Mouse (Mus musculus) erythroblast, embryonic 14.5 days (primary cell): ENCODE measurements around the gene Ptrhd1. TPM values are rescaled to one million over a fixed set of nuclear protein-coding genes. Genes with fewer than 3 reads are reported as not detected.

ENCODE experiments used
- H3K27me3 ChIP-seq: 2 replicates; pipeline ENCODE4 v1.6.1; 2012; ENCODE audit warnings: inconsistent platforms; ENCODE audit not compliant: control insufficient read depth
- H3K36me3 ChIP-seq: 2 replicates; pipeline ENCODE4 v1.6.1; 2012; ENCODE audit warnings: mild to moderate bottlenecking, inconsistent platforms; ENCODE audit not compliant: control insufficient read depth
- H3K4me1 ChIP-seq: 2 replicates; pipeline ENCODE4 v1.6.1; 2012; ENCODE audit warnings: inconsistent platforms; ENCODE audit not compliant: control insufficient read depth
- H3K4me3 ChIP-seq: replicated peaks from 2 replicates; pipeline ENCODE3; 2012; ENCODE audit warnings: moderate library complexity, mild to moderate bottlenecking, inconsistent platforms
- H3K9me3 ChIP-seq: 2 replicates; pipeline ENCODE4 v1.6.1; 2012; ENCODE audit warnings: low read length, inconsistent platforms, mixed read lengths; ENCODE audit not compliant: control insufficient read depth
- GATA1 ChIP-seq: IDR thresholded peaks from 2 replicates; pipeline ENCODE4 v1.6.1; 2012; ENCODE audit warnings: low read length, inconsistent platforms, mixed read lengths
- TAL1 ChIP-seq: IDR thresholded peaks from 3 replicates; pipeline ENCODE4 v1.6.1; 2012; ENCODE audit warnings: low read length, inconsistent platforms, mixed read lengths
- polyA plus RNA-seq: library from polyadenylated mRNA; stranded (reverse); fragments of >175 nt; gene quantifications from 2 replicates; pipeline ENCODE4 v1.2.3, GENCODE M21; 2012

Gene Ptrhd1
- polyA plus RNA-seq, 1 experiment = 0.12 TPM

DNA sequence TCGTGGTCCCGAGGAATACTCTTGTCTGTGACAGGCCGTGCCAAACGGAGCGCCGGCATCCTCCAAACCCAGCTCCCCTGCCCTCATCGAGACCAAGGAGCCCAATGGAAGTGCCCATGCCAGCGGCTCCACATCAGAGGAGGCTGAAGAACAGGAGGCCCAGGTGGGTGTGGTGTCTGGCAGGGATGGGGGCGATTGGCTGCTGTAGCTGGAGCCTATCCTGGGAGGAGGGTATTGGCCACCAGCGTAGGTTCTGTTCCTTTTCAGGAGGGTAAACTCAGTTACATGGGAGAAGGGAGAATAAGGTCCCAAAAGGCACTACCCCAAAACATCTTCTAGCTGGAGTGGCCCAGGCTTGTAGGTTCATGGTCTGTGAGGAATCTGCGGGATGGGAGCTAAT, 34.6 kb upstream of the Ptrhd1 start:
- Histone ChIP-seq H3K27me3 (no peaks in the 10 kb centered on the region), H3K36me3 (no peaks in the 10 kb centered on the region), H3K4me1 (no peaks in the 10 kb centered on the region), H3K9me3 (no peaks in the 10 kb centered on the region), H3K4me3 (no peak overlapping the region)
- TF ChIP-seq GATA1 (no peak), TAL1 (no peak)

GRCm38 (mm10) chr12:4201454-4202200, 32.2 kb upstream of the Ptrhd1 start:
- Histone ChIP-seq H3K27me3 (no peaks in the 10 kb centered on the region), H3K4me3 (no peak overlapping the region), H3K36me3 (peaks cover 6% of the 10 kb centered on the region), H3K9me3 (no peaks in the 10 kb centered on the region), H3K4me1 (no peaks in the 10 kb centered on the region)
- TF ChIP-seq TAL1 (no peak; the same call in 2 of the 3 replicates), GATA1 (no peak)

DNA sequence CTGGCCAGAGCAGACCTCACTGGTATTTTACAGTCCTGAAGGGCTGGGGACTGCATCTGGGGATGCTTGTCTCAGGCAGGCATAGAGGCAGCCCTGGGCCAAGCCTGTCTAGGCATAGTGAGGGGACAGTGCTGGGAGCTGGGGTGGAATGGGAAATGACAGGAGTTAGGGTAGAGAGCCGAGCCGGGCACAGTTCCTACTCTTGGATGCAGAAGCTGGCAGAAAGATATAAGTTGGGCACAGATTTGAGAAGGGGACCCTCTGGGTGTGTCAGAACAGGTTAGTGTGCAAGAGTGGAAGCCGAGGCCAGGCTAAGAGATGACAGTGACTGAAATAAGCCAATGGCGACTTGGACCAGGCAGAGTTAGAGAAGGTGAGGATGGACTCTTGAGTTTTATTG, 31.6 kb upstream of the Ptrhd1 start:
- H3K27me3 ChIP-seq = no peaks in the 10 kb centered on the region
- no peak overlapping the region for H3K4me3 ChIP-seq
- TF ChIP-seq GATA1 (no peak), TAL1 (no peak)

DNA sequence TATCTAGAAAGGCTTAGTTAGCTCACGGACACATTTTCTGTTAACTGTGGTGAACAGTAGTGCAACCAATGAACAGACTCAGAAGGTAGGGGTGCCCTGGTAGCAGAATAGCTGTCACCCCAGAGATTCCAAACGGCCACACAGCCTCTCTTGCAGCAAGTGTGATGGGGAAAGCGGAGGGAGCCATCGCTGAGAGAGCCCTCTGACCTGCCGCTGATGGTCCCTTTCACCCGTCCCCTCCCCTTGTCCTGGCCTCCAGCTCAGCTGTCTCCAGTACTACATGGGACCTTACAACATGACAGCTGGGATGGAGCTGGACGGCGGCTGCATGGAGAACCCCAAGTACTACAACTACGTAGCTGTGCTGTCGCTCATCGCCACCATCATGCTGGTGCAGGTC, 27.7 kb upstream of the Ptrhd1 start:
- no peaks in the 10 kb centered on the region for H3K27me3 ChIP-seq
- peaks cover 31% of the 10 kb centered on the region for H3K36me3 ChIP-seq
- TF ChIP-seq GATA1 = no peak
- TF ChIP-seq TAL1 = no peak
- no peak overlapping the region for H3K4me3 ChIP-seq
- H3K4me1 ChIP-seq = no peaks in the 10 kb centered on the region
- no peaks in the 10 kb centered on the region for H3K9me3 ChIP-seq

More for the DNA sequence above, 31.6 kb upstream of the Ptrhd1 start:
- Histone ChIP-seq H3K4me1 (no peaks in the 10 kb centered on the region), H3K36me3 (peaks cover 10% of the 10 kb centered on the region), H3K9me3 (no peaks in the 10 kb centered on the region)

DNA sequence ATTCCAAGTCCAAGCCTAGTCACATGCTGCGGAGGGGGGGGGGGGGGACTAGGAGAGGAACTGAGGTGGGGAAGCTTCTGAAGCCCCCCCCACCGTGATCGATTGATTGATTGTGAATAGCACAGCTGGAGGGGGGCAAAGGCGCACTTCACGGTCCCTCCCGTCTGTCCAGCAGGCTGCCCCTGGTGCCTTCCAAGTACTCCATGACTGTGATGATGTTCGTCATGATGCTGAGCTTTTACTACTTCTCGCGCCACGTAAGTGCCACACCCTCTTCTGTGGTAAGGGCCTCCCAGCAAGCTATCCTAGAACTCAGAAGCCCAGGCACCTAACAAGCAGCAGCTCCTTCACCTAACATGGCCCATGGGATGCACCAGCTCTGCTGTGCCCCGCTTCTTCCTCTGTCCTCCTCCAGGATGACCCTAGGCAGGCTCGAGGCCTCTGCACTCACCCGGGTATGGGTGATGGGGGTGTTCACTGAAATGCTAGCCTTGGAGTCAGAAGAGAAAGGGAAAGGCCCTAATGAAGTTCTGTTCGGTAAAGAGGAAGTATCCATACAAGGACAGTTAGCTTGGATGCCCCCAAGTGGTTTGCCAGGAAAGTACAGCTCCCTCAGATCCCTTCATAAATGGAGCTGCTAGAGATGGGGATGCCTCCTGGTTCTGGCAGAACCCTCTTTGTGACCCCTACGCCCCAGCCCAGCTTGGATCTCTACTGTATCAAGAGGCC, 25.3 kb upstream of the Ptrhd1 start:
- H3K27me3 ChIP-seq = no peaks in the 10 kb centered on the region
- H3K9me3 ChIP-seq = no peaks in the 10 kb centered on the region
- TF ChIP-seq GATA1 (no peak), TAL1 (no peak)
- H3K36me3 ChIP-seq = peaks cover 54% of the 10 kb centered on the region
- H3K4me1 ChIP-seq = no peaks in the 10 kb centered on the region
- H3K4me3 ChIP-seq = no peak overlapping the region

- H3K4me1 ChIP-seq = no peaks in the 10 kb centered on the region
- H3K27me3 ChIP-seq = no peaks in the 10 kb centered on the region
- TF ChIP-seq TAL1 = no peak
- no peak for TF ChIP-seq GATA1
- H3K36me3 ChIP-seq = peaks cover 60% of the 10 kb centered on the region
- no peaks in the 10 kb centered on the region for H3K9me3 ChIP-seq
- no peak overlapping the region for H3K4me3 ChIP-seq
These were observed 24.6 kb upstream of the Ptrhd1 start for GRCm38 (mm10) chr12:4209196-4209595.

DNA sequence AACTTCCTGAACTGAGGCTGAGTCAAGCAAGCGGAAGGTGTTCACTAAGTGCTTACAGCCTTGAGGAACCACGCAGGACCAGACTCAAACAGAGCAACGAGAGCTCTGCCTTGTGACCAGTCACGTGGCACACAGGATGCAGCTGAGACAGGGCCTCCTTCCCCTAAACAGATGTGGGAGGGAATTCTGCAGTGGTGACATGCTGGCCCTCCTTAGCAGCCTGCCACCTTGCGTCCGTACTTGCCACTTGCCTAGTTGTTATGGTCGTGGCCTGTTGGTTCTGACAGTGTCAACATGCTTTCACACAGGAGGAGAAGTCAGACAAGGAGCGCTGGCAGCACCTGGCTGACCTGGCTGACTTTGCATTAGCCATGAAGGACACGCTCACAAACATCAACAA, 22.7 kb upstream of the Ptrhd1 start:
- Histone ChIP-seq H3K27me3 (no peaks in the 10 kb centered on the region), H3K4me3 (no peak overlapping the region), H3K9me3 (no peaks in the 10 kb centered on the region), H3K36me3 (peaks cover 78% of the 10 kb centered on the region), H3K4me1 (no peaks in the 10 kb centered on the region)
- TF ChIP-seq TAL1 (no peak), GATA1 (no peak)

GRCm38 (mm10) chr12:4212908-4213307, 20.9 kb upstream of the Ptrhd1 start:
- TF ChIP-seq TAL1 = no peak
- no peak for TF ChIP-seq GATA1
- Histone ChIP-seq H3K27me3 (no peaks in the 10 kb centered on the region), H3K36me3 (peaks cover 87% of the 10 kb centered on the region), H3K9me3 (no peaks in the 10 kb centered on the region), H3K4me1 (no peaks in the 10 kb centered on the region), H3K4me3 (no peak overlapping the region)

GRCm38 (mm10) chr12:4230156-4230555, 3.7 kb upstream of the Ptrhd1 start:
- Histone ChIP-seq H3K4me1 (peaks cover 32% of the 10 kb centered on the region), H3K9me3 (no peaks in the 10 kb centered on the region), H3K27me3 (no peaks in the 10 kb centered on the region), H3K36me3 (peaks cover 67% of the 10 kb centered on the region), H3K4me3 (no peak overlapping the region)
- TF ChIP-seq TAL1 = no peak
- TF ChIP-seq GATA1 = no peak
